In genomic region chr17:7009901-7010300, GRCm38 (mm10) we compare ENCODE assay signal across 28 mouse cellular contexts. TPM values are rescaled to one million over a fixed set of nuclear protein-coding genes. Genes with fewer than 3 reads are reported as not detected.
A peak's percentile ranks its signal among the peaks of the same experiment; 100 is the strongest.
DNase-seq lines count a peak whose midpoint lies in the region; ATAC-seq and TF ChIP-seq lines count a peak whose summit lies in the region.
"Not testable (repeated sequence)": the region's sequence is repeated elsewhere in the genome, so short reads cannot be mapped to it uniquely, and the experiment has no call there.
"Had no signal": no experiment of that assay in that cellular context is flagged by ENCODE, and none has a peak within 500 bp of the region (broad histone marks: within the 10 kb centered on the region; RNA-seq: fewer than 3 reads in every experiment).

No protein-coding gene starts in this region.

- not testable (repeated sequence) for TF ChIP-seq CTCF in lung, postnatal 0 days (IDR thresholded peaks at IDR 0.05)

- H3K36me3 ChIP-seq in lung, postnatal 0 days (ENCODE audit: insufficient read depth, low read length): not testable (repeated sequence)

- H3K27ac ChIP-seq in lung, postnatal 0 days (ENCODE audit: low read length): not testable (repeated sequence)

- not testable (repeated sequence) for H3K4me2 ChIP-seq in lung, postnatal 0 days (replicated peaks; ENCODE audit: low read depth, low read length)

- not testable (repeated sequence) for H3K9ac ChIP-seq in lung, postnatal 0 days (replicated peaks; ENCODE audit: low read depth)

- H3K4me3 ChIP-seq in lung, postnatal 0 days (ENCODE audit: low read depth, low read length): not testable (repeated sequence)

- WGBS in large intestine, adult 2 months: 22% methylated on average over 5 of the region's 9 CpGs
- WGBS in lung, postnatal 0 days: 45% methylated on average over 4 of the region's 9 CpGs

- not testable (repeated sequence) for TF ChIP-seq EP300 in lung, postnatal 0 days (IDR thresholded peaks at IDR 0.05)

- peak; percentile 77 for ATAC-seq in common myeloid progenitor, adult 5-6 weeks (replicated peaks; ENCODE audit: low read depth, poor library complexity, severe bottlenecking)
- not testable (repeated sequence) for ATAC-seq in lung, postnatal 0 days
- ATAC-seq in monocyte, adult 5-6 weeks (replicated peaks; ENCODE audit: insufficient number of reproducible peaks, low FRiP score, low TSS enrichment, poor library complexity, severe bottlenecking): 0 out of 2 replicates have a peak, but pooled peaks have one; percentile 16

- not testable (repeated sequence) for H3K27me3 ChIP-seq in lung, postnatal 0 days (replicated peaks; ENCODE audit: insufficient read depth, low read length)

- not testable (repeated sequence) for H3K4me1 ChIP-seq in lung, postnatal 0 days (ENCODE audit: insufficient read depth, low read depth, low read length)

- not testable (repeated sequence) for H3K9me3 ChIP-seq in lung, postnatal 0 days (ENCODE audit: low read length)

- peak; percentile 21 for DNase-seq in fat pad, adult 2 months (ENCODE audit: extremely low read depth, low read depth, low spot score)
- DNase-seq in heart, adult 11 months: peak; percentile 34
- DNase-seq in large intestine, adult 2 months (ENCODE audit: low read depth, low spot score): peak; percentile 0
- DNase-seq in lung, postnatal 0 days (ENCODE audit: low spot score): peak; percentile 3

RNA-seq across cellular contexts. Expression of gene Gm1604a, which starts 15.5 kb away (rescaled TPM):
- total RNA-seq in common myeloid progenitor, adult 5-6 weeks (2017): 0.41 TPM in 1 of 2 replicates, not detected in the other
- polyA plus RNA-seq in large intestine, adult 2 months (2012; rRNA removed): not detected in 2 replicates
- not detected in 2 replicates for polyA plus RNA-seq in lung, postnatal 0 days (2015; fragmentation: Nextera tagmentation; extraction: Ambion mirVana)
- not detected in 3 replicates for total RNA-seq in monocyte, adult 5-6 weeks (2017)
- total RNA-seq: adrenal gland, adult 2 months; adrenal gland, postnatal 14 days; adrenal gland, postnatal 4 days; gastrocnemius, adult 8-10 months; gastrocnemius, postnatal 25 days; heart, adult 18-20 months; heart, postnatal 10 days; heart, postnatal 36 days; hindbrain, postnatal 0 days; MEL had no signal
- polyA plus RNA-seq: C2C12; CD4-positive, CD25-positive, alpha-beta regulatory T cell, adult 4 months; embryonic facial prominence, embryonic 10.5 days; embryonic facial prominence, embryonic 15.5 days; forebrain, embryonic 12.5 days; forebrain, embryonic 15.5 days; heart, embryonic 12.5 days; heart, embryonic 15.5 days; hindbrain, embryonic 11.5 days; hindbrain, embryonic 14.5 days; inflammation-experienced regulatory T-cells, adult 6 months; intestine, embryonic 16.5 days had no signal

RNA-seq across cellular contexts. Expression of gene Gm49721, which starts 31.2 kb away (rescaled TPM):
- total RNA-seq in common myeloid progenitor, adult 5-6 weeks (2017): not detected in 2 replicates
- 0.42 and 0.74 TPM in 2 replicates for polyA plus RNA-seq in large intestine, adult 2 months (2012; rRNA removed)
- polyA plus RNA-seq in lung, postnatal 0 days (2015; fragmentation: Nextera tagmentation; extraction: Ambion mirVana): 0.30 and 0.32 TPM in 2 replicates
- total RNA-seq in monocyte, adult 5-6 weeks (2017): 3.1 to 6.7 TPM in 2 of 3 replicates, not detected in the other
- total RNA-seq: adrenal gland, postnatal 14 days; gastrocnemius, postnatal 25 days; heart, adult 18-20 months; heart, postnatal 10 days; heart, postnatal 36 days; MEL had no signal
- polyA plus RNA-seq: C2C12; embryonic facial prominence, embryonic 15.5 days; heart, embryonic 15.5 days; hindbrain, embryonic 11.5 days; intestine, embryonic 16.5 days had no signal

RNA-seq across cellular contexts. Expression of gene Rnaset2b, which starts 39.5 kb away (rescaled TPM):
- total RNA-seq in common myeloid progenitor, adult 5-6 weeks (2017): 429 and 483 TPM in 2 replicates
- polyA plus RNA-seq in large intestine, adult 2 months (2012; rRNA removed): 154 and 164 TPM in 2 replicates
- 426 and 446 TPM in 2 replicates for polyA plus RNA-seq in lung, postnatal 0 days (2015; fragmentation: Nextera tagmentation; extraction: Ambion mirVana)
- 766 to 836 TPM (median 784 TPM) in 3 replicates for total RNA-seq in monocyte, adult 5-6 weeks (2017)

RNA-seq across cellular contexts. Expression of gene Tagap1, which starts 48.9 kb away (rescaled TPM):
- total RNA-seq in common myeloid progenitor, adult 5-6 weeks (2017): 39.2 and 40.2 TPM in 2 replicates
- polyA plus RNA-seq in large intestine, adult 2 months (2012; rRNA removed): 14.0 and 16.3 TPM in 2 replicates
- 22.1 and 24.1 TPM in 2 replicates for polyA plus RNA-seq in lung, postnatal 0 days (2015; fragmentation: Nextera tagmentation; extraction: Ambion mirVana)
- 15.4 to 26.5 TPM (median 20.1 TPM) in 3 replicates for total RNA-seq in monocyte, adult 5-6 weeks (2017)
